Mouse (Mus musculus) urinary bladder, adult 2 months (tissue): ENCODE results near the gene Mon1a. TPM values are rescaled to one million over a fixed set of nuclear protein-coding genes. Genes with fewer than 3 reads are reported as not detected.

ENCODE experiments used
- DNase-seq: peaks from one replicate; pipeline ENCODE4 v3.0.0; 2022; ENCODE audit warnings: low spot score
- polyA plus RNA-seq: library from polyadenylated mRNA; depleted of rRNA; stranded (reverse); fragments of >200 nt; gene quantifications from 2 replicates; pipeline ENCODE4 v1.2.3, GENCODE M21; 2012; rRNA removed

Mon1a gene
- polyA plus RNA-seq, 1 experiment = 35.4 TPM

DNA sequence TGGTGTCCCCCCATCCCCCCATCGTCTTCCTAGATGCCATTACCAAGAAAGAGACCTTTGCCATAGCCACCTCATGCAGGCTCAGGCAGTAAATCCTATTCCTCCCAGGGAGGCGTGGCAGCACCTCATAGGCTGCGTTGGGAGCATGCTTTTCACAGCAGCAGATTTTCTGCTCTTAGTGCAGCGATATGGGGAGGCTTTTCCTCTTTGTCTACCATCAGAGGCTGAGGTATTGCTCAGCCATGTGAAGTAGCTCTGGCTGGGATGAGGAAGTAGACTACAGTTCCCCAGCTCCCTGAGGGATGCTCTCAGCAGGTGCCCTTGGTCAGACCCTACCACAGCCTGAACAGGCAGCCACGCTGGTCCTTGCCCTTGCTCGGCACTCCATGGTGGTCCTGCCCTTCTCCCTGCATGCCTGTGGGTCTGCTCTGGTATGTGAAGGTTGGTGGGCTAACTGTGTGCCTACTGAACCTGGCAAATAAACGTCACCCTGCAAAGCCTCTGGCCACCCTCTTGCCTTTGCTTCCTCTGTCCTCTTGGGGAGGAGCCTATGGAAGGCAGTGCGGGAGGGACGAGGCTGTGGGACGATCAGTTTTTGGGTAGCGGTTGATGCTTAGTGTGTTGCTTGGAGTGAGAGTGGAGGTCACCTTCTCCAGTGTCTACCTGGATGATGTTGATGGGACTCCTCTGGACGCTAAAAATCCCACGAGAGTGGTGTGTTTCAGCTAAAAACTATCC, 61.4 kb downstream of the Mon1a start:
- no peak for DNase-seq

DNA sequence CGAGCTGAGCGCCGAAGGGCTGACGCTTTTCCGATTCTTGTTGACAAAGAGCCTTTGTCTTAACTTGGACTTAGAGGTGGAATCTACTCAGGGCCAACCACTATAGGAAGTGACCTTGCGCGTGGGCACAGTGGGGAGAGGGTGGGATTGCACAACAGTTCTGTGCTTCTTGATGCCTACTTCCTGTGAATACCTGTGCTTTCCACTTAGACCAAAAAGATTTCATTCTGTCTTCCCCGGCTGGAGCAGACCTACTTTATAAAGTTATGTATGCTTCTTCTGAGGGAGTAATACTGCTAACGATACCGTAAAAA, 61.9 kb downstream of the Mon1a start, which contains the start of gene Traip:
Gene Traip (plus strand): TSS at position 215 of the 314 bp plus-strand sequence.
- no peak for DNase-seq

DNA sequence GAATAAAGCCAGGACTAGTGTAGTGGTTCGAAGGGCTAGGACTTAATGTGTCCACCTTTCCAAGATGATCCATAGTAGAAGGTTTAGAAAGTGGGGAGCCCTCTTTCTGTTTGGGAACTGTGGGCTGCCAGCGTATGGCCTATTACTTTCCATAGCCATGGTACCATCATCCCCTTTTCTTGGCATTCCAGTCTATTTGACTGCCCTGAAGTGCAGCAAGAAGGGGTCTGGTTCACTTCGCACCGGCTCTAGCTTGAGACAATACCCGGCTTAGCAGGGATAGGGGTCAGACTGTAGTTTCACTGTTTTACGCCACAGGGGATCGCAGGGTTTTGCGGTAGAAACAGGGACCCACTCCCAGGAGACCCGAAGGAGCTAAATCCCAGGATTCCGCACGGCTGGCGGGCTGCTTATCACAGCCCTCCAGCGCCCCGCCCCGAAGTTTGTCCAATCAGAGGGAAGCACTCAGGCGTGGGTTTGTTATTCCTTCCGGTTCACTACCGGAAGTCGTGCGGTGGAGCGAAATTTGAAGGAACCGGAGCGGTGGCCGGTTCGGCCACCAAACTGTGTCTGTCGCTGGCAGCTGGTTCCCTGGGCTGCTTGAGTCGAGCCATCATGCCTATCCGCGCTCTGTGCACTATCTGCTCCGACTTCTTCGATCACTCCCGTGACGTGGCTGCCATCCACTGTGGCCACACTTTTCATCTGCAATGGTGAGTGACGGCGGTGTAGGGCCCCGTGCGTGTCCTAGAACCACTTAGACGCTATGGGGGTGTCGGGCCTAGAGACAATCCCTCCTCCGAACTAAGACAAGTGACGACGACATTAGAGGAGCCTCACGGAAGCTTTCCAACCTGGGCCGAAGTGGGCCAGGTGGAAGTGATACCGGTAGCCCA, 62.8 kb downstream of the Mon1a start:
- peak; percentile 68 for DNase-seq

Other genes starting within 250 kb of the Mon1a start
- gene Slc38a3, start 218.6 kb upstream of the Mon1a start, polyA plus RNA-seq = 0.44 and 0.45 TPM in 2 replicates
- 0.06 TPM in 1 of 2 replicates, not detected in the other for gene Gnat1, start 208.4 kb upstream of the Mon1a start, polyA plus RNA-seq
- 110 and 111 TPM in 2 replicates for gene Sema3f, start 177.7 kb upstream of the Mon1a start, polyA plus RNA-seq
- 105 and 116 TPM in 2 replicates for gene Rbm5, start 117.2 kb upstream of the Mon1a start, polyA plus RNA-seq
- gene Rbm6, start 14.9 kb upstream of the Mon1a start, polyA plus RNA-seq = 52.9 and 53.1 TPM in 2 replicates
- 39.2 and 55.3 TPM in 2 replicates for gene Mst1r, start 18.7 kb downstream of the Mon1a start, polyA plus RNA-seq
- not detected in 2 replicates for gene Actl11, start 40.3 kb downstream of the Mon1a start, polyA plus RNA-seq
- gene Camkv, start 47.5 kb downstream of the Mon1a start, polyA plus RNA-seq = 0.12 and 0.15 TPM in 2 replicates
- 0.59 and 1.1 TPM in 2 replicates for gene Traip, start 62.0 kb downstream of the Mon1a start, polyA plus RNA-seq
- 62.1 and 75.1 TPM in 2 replicates for gene Uba7, start 87.4 kb downstream of the Mon1a start, polyA plus RNA-seq
- gene Gm20661, start 94.9 kb downstream of the Mon1a start, polyA plus RNA-seq = 0.19 and 0.39 TPM in 2 replicates
- gene Inka1, start 97.7 kb downstream of the Mon1a start, polyA plus RNA-seq = 8.6 and 11.0 TPM in 2 replicates
- 0.80 and 0.93 TPM in 2 replicates for gene Cdhr4, start 104.3 kb downstream of the Mon1a start, polyA plus RNA-seq
- 2.1 and 2.5 TPM in 2 replicates for gene Gm20662, start 108.2 kb downstream of the Mon1a start, polyA plus RNA-seq
- gene Ip6k1, start 114.3 kb downstream of the Mon1a start, polyA plus RNA-seq = 84.3 and 90.7 TPM in 2 replicates
- 18.8 and 23.9 TPM in 2 replicates for gene Gmppb, start 161.1 kb downstream of the Mon1a start, polyA plus RNA-seq
- gene Amigo3, start 165.0 kb downstream of the Mon1a start, polyA plus RNA-seq = 2.3 and 2.6 TPM in 2 replicates
- 5.6 and 6.2 TPM in 2 replicates for gene Mst1, start 192.3 kb downstream of the Mon1a start, polyA plus RNA-seq
- 54.6 and 60.6 TPM in 2 replicates for gene Rnf123, start 195.2 kb downstream of the Mon1a start, polyA plus RNA-seq
- 58.4 and 64.1 TPM in 2 replicates for gene Apeh, start 206.5 kb downstream of the Mon1a start, polyA plus RNA-seq